Mouse (Mus musculus) heart, postnatal 10 days (tissue): ENCODE results near the gene 1700022I11Rik. TPM values are rescaled to one million over a fixed set of nuclear protein-coding genes. Genes with fewer than 3 reads are reported as not detected.

Experiments used
- DNase-seq, 2 experiments: peaks; one replicate each; pipeline ENCODE4 v3.0.0; 2021
- intact Hi-C: fragments of 180-260 bp; cut with DNase I; formaldehyde crosslinking; loops from one replicate; pipeline ENCODE4 v1.15.1; 2025
- total RNA-seq, 2 experiments: library from RNA; stranded (reverse); gene quantifications; 2 replicates each; pipeline ENCODE4 v1.2.3; 2021

The 1700022I11Rik gene
- total RNA-seq, result not detected

DNA sequence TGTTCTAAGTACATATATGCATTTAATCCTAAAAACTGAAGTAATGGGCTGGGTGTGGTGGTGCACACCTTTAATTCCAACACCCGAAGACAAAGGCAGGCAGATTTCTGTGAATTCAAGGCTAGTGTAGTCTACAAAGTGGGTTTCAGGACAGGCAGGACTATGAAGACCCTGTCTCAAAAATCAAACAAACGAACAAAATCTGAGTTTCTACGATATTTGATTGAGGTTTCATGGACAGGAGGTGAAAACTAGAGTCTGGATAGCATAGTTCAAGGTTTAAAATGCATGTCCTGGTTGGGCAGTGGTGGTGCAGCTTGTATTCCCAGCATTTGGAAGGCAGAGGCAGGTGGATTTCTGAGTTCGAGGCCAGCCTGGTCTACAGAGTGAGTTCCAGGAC is at the start of gene 1700022I11Rik:
Gene 1700022I11Rik, plus strand, starts transcription at position 301 of the 400 bp plus-strand sequence.
- intact Hi-C loops, result no loop called here
- no peak for DNase-seq

DNA sequence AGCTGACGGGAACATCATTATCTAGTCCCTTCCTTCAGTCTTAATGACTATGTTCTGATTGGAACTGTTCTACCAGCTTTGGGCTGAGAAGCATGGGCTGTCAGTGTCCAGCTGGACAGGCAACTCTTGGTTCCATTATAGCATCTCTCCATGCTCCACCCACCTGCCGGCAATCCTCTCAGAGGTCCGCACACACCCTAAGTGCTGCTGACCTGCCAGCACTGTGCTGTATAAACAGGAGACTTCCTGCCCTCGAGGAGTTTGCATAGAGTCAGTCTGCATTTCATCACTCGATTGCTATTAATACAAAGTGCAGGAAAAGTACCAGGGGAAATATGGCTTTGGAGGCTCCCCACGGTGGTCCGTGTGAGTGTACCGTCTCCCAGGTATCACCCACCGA is 48.7 kb upstream of the 1700022I11Rik start:
- intact Hi-C loops, result no loop called here
- DNase-seq, result no peak

DNA sequence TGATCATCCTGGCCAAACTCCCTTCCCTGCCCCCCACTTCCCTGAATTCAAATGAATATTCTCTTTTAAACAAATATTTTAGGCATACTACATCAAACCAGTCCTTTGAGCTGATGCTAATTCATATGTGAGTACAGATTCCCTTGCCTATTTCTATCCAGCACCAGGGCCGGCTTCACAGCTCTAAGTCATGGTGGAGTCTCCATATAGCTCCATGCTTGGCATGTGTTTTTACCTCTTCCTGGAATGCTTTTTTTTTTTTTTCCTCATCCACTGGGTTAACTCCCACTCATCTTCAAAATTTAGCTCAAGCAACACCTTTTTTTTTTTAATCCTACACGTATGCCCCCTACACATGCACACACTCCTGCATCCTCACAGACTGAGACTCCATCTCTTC is 47.9 kb upstream of the 1700022I11Rik start:
- DNase-seq, result no peak
- intact Hi-C loops, result no loop called here

DNA sequence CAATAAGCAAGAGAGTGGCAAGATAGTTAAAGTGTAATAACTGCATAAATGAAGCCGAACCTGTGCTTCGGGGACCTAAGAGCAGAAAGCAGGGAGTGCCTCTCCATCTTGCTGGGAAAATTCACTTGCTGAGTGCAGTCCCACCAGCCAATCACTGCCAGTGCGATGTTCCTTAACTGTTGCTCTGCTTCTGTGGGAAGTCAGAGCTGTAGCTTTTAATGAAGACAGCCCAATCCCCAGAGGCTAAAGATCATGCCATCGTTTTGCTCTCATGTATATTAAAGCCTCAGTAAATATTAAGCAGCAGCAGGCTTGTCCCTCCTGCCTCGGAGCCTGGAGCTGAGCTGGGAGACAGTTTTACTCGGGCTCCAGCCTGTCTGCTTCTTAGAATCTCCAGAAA is 47.3 kb upstream of the 1700022I11Rik start:
- intact Hi-C loops, result no loop called here
- DNase-seq, result no peak

- no peak for DNase-seq
- intact Hi-C loops, result no loop called here
Observed at GRCm38 (mm10) chr4:42922461-42922860, 46.9 kb upstream of the 1700022I11Rik start.

DNA sequence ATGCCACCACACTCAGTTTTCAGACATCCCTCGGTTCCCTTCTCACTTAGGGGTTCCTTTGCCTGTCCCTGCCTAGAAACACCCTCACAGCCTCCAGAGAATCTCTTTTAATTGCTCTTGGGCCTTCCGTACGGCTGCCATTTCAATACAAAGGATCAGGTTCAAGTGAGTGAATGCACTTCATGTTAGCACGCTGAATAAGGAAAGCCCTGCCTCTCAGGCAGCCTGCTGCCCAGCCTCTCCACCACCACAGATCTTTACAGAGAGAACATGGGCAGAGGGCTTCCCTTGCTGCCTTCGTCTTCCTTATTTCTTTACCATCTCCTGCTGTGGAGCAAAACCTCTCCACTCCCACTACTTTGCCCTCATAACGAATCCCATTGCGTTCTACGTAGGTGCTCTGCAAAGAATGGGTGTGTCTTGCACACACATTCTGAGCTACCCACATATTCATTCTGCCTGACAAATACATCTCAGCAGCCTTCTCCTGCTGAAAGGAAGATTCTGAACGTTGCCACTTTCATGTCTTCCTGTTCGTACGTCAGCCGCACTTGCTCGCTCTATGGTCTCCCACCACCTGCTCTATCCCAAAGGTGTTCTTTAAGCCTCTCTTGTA is 45.2 kb upstream of the 1700022I11Rik start:
- intact Hi-C loops, result no loop called here
- no peak for DNase-seq

DNA sequence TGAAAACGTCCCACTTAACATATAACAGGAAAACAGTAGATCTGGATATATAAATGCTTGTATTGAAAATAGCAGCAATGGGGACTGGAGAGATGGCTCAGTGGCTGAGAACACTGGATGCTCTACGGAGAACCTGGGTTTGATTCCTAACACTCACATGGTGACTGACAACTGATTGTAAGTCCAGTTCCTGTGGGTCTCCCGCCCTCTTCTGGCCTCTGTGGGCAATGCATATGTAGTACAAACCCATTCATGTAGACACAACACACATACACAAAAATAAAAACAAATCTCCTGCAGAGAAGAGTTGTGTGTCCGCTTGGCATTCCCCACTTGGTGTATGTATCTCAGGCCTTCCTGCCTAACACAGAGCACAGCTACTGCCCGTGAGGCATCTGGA is 41.2 kb upstream of the 1700022I11Rik start:
- intact Hi-C loops, result no loop called here
- DNase-seq, result no peak

DNA sequence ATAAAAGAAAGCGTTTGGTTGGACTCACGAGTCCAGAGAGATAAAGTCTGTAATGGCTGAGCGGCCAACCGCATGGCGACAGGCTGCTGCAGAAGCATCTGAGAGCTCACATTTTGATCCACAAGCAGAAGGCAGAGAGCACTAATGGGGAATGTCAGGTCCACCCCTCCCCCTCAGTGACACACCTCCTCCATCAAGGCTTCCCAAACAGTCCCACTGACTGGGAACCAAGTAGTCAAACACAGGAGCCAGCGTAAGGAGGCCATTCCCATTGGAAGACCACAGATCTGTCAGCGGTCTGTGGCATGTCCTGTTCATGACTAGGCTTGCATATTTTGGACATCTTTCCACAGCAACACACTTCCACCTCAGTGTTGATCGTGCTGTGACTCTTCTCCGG is 40.5 kb upstream of the 1700022I11Rik start:
- DNase-seq, result no peak
- intact Hi-C loops, result no loop called here

DNA sequence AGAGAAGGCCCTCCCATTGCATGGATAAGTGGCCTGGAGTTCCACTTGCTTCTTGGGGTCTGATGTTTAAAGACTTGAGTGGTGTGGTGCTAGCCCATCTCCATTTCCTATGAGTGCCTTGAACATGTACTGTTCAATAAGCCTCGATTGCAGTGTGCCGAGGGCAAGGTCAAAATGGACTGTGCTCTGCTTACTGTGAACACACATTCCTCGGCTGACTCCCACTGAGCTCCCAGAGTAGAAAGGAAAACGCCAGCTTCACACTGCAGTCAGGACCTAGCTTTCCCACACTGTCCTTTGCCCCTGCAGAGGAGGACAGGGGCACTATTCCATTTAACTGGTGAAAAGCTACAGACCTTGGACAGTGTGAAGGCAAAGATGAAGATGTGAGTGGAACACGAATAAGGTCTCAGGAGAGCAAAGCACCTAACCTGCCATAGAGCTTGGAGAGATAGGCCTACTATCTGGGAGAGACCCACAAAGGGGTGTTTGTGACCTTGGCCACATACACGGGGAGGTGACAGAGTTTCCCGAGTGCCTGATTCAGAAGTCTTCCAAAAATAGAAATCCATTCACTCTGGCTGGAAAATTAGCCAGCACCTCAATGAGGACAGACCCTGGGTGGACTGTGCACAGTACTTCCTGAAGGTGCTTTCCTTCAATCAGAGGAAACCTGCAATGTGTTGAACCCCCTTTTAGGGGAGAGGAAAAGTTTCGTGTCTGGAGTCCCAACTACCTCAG is 37.0 kb upstream of the 1700022I11Rik start:
- intact Hi-C loops, result loop anchor here (2.0 kb wide), 1 partner anchor 16 kb away; the partner anchor contains the start of gene Dnajb5
- DNase-seq, result peak; percentile 46 to 56

GRCm38 (mm10) chr4:42933630-42934029 is 35.8 kb upstream of the 1700022I11Rik start:
- intact Hi-C loops, result loop anchor here (2.0 kb wide), 1 partner anchor 15 kb away; the partner anchor contains the start of gene Dnajb5
- DNase-seq, result peak; percentile 83 to 85

GRCm38 (mm10) chr4:42941396-42941795 is 28.0 kb upstream of the 1700022I11Rik start:
- intact Hi-C loops, result no loop called here
- DNase-seq, result no peak

- intact Hi-C loops, result no loop called here
- no peak for DNase-seq
Observed at GRCm38 (mm10) chr4:42943341-42943740, 26.1 kb upstream of the 1700022I11Rik start.

GRCm38 (mm10) chr4:42944185-42944584 is 25.2 kb upstream of the 1700022I11Rik start:
- no peak for DNase-seq
- intact Hi-C loops, result no loop called here

GRCm38 (mm10) chr4:42945043-42945442 is 24.4 kb upstream of the 1700022I11Rik start:
- DNase-seq, result peak; percentile 68 to 77
- intact Hi-C loops, result no loop called here

- no peak for DNase-seq
- intact Hi-C loops, result no loop called here
Observed at GRCm38 (mm10) chr4:42945445-42945844, 24.0 kb upstream of the 1700022I11Rik start.

GRCm38 (mm10) chr4:42945952-42946351 is 23.5 kb upstream of the 1700022I11Rik start:
- peak in 1 of 2 experiments; percentile 77 for DNase-seq
- intact Hi-C loops, result loop anchor here (2.0 kb wide), 2 partner anchors 15 to 69 kb away; no protein-coding TSS in a partner anchor

- DNase-seq, result no peak
- intact Hi-C loops, result loop anchor here (2.0 kb wide), 2 partner anchors 14 to 70 kb away; no protein-coding TSS in a partner anchor
Observed at GRCm38 (mm10) chr4:42946733-42947290, 22.6 kb upstream of the 1700022I11Rik start.

DNA sequence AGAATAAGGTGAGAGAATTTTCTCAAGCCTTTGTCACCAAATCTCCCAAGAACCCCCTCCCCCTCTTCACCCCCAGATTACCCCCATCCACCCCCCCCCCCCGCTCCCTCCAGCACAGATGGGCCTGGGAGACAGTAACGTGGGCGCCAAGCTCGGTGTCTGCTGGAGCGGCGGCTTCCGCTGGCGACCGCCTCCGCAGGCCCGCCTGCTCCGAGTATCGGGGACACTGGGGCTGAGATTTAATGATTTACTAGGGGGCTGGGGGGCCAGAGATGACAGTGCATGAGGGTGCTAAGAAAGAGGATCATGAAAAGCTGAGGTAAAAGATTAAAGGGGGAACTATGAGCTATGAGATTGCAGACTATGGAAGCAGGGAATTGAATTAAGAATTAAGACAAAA is 20.9 kb upstream of the 1700022I11Rik start:
- DNase-seq, result no peak
- intact Hi-C loops, result loop anchor here (2.0 kb wide), 1 partner anchor 16 kb away; no protein-coding TSS in a partner anchor

- intact Hi-C loops, result loop anchor here (2.0 kb wide), 1 partner anchor 16 kb away; no protein-coding TSS in a partner anchor
- DNase-seq, result no peak
Observed at GRCm38 (mm10) chr4:42949051-42949675, 20.2 kb upstream of the 1700022I11Rik start.

- peak; percentile 99 for DNase-seq
- intact Hi-C loops, result loop anchor here (2.0 kb wide), 1 partner anchor 17 kb away; no protein-coding TSS in a partner anchor
Observed at GRCm38 (mm10) chr4:42949676-42950051, 19.7 kb upstream of the 1700022I11Rik start, which contains the start of gene Dnajb5. TSS of gene Dnajb5 (plus strand) at chr4:42949814.

- intact Hi-C loops, result no loop called here
- DNase-seq, result peak; percentile 93 to 94
Observed at GRCm38 (mm10) chr4:42950065-42950558, 19.3 kb upstream of the 1700022I11Rik start.
